Mouse (Mus musculus): ENCODE measurements around the gene Pik3c2a.
A peak's percentile ranks its signal among the peaks of the same experiment; 100 is the strongest.

Pik3c2a gene

GRCm38 (mm10) chr7:116443004-116443696 is at the start of gene Pik3c2a:
Gene Pik3c2a (minus strand): TSS chr7:116443449.
- DNase-seq (ENCODE audit: low read depth) = peak; percentile 78

- DNase-seq (ENCODE audit: low read depth) = no peak
These were observed 47.9 kb upstream of the Pik3c2a start for GRCm38 (mm10) chr7:116491113-116491512.

- DNase-seq (ENCODE audit: low read depth) = no peak
These were observed 41.9 kb upstream of the Pik3c2a start for GRCm38 (mm10) chr7:116485062-116485601.

GRCm38 (mm10) chr7:116484213-116484612 is 41.0 kb upstream of the Pik3c2a start:
- DNase-seq (ENCODE audit: low read depth) = no peak

- DNase-seq (ENCODE audit: low read depth) = no peak
These were observed 40.5 kb upstream of the Pik3c2a start for GRCm38 (mm10) chr7:116483782-116484181.

GRCm38 (mm10) chr7:116483106-116483505 is 39.9 kb upstream of the Pik3c2a start:
- no peak for DNase-seq (ENCODE audit: low read depth)

- DNase-seq (ENCODE audit: low read depth) = no peak
These were observed 33.0 kb upstream of the Pik3c2a start for GRCm38 (mm10) chr7:116476264-116476663.

- DNase-seq (ENCODE audit: low read depth) = no peak
These were observed 32.6 kb upstream of the Pik3c2a start for GRCm38 (mm10) chr7:116475836-116476235.

GRCm38 (mm10) chr7:116462114-116462513 is 18.9 kb upstream of the Pik3c2a start:
- DNase-seq (ENCODE audit: low read depth) = no peak

GRCm38 (mm10) chr7:116458985-116459441 is 15.8 kb upstream of the Pik3c2a start:
- DNase-seq (ENCODE audit: low read depth) = no peak

- no peak for DNase-seq (ENCODE audit: low read depth)
These were observed 14.1 kb upstream of the Pik3c2a start for GRCm38 (mm10) chr7:116457391-116457790.

- DNase-seq (ENCODE audit: low read depth) = no peak
These were observed 13.7 kb upstream of the Pik3c2a start for GRCm38 (mm10) chr7:116456964-116457363.

GRCm38 (mm10) chr7:116446645-116447044 is 3.4 kb upstream of the Pik3c2a start:
- DNase-seq (ENCODE audit: low read depth) = no peak

GRCm38 (mm10) chr7:116444326-116444809 is 1.1 kb upstream of the Pik3c2a start:
- DNase-seq (ENCODE audit: low read depth) = no peak

- no peak for DNase-seq (ENCODE audit: low read depth)
These were observed 562 bp upstream of the Pik3c2a start for GRCm38 (mm10) chr7:116443697-116444325.

GRCm38 (mm10) chr7:116442226-116442625 is 1.0 kb downstream of the Pik3c2a start:
- no peak for DNase-seq (ENCODE audit: low read depth)

- DNase-seq (ENCODE audit: low read depth) = no peak
These were observed 1.9 kb downstream of the Pik3c2a start for GRCm38 (mm10) chr7:116441346-116441745.

GRCm38 (mm10) chr7:116431661-116432060 is 11.6 kb downstream of the Pik3c2a start:
- no peak for DNase-seq (ENCODE audit: low read depth)

GRCm38 (mm10) chr7:116430926-116431325 is 12.3 kb downstream of the Pik3c2a start:
- no peak for DNase-seq (ENCODE audit: low read depth)

GRCm38 (mm10) chr7:116427206-116427605 is 16.0 kb downstream of the Pik3c2a start:
- no peak for DNase-seq (ENCODE audit: low read depth)

- no peak for DNase-seq (ENCODE audit: low read depth)
These were observed 17.5 kb downstream of the Pik3c2a start for GRCm38 (mm10) chr7:116425771-116426170.

GRCm38 (mm10) chr7:116421081-116421480 is 22.2 kb downstream of the Pik3c2a start:
- DNase-seq (ENCODE audit: low read depth) = no peak

- DNase-seq (ENCODE audit: low read depth) = no peak
These were observed 33.8 kb downstream of the Pik3c2a start for GRCm38 (mm10) chr7:116409438-116409837.
